Mouse (Mus musculus) retina, embryonic 14.5 days (tissue): ENCODE measurements around the gene Rnf157.
A peak's percentile ranks its signal among the peaks of the same experiment; 100 is the strongest.

Experiments
- DNase-seq: peaks from one replicate; pipeline ENCODE4 v3.0.0-alpha.2; 2015; ENCODE audit warnings: low spot score

Gene Rnf157

GRCm38 (mm10) chr11:116412904-116413630 is at the start of gene Rnf157:
Rnf157 (minus strand) TSS chr11:116413032.
- DNase-seq = peak; percentile 92

DNA sequence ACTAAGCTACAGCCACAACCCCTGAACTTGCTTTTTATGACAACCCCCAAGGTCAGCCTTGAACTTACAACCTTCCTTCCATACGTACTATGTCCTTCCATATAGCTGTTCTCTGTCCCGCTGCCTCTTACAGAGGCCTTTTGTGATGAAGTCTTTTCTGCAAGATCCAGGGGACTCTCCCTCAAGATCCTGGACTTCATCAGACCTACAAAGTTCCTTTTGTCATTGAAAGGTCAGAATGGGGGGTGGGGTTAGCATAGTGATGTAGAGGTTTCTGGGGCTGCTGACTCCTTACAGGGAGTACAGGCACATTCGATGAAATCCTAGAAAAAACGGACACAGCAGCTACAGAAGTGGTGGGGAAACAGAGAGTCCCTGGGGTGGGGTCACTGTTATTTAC is 47.0 kb upstream of the Rnf157 start:
- DNase-seq = no peak

DNA sequence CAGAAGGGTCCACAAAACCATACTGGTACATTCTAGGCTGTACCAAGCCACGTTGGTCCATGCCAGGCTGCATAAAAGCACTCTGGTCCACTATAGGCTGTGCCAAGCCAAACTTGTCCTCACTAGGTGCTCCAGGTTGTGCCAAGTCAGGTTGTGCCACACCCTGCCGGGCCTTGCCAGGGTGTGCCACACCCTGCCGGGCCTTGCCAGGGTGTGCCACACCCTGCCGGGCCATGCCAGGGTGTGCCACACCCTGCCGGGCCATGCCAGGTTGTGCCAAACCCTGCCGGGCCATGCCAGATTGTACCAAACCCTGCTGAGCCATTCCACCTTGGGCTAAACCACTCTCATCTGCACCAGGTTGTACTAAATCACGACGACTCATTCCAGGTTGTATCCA is 43.4 kb upstream of the Rnf157 start:
- no peak for DNase-seq

- no peak for DNase-seq
Observed at GRCm38 (mm10) chr11:116453889-116454288, 41.1 kb upstream of the Rnf157 start.

GRCm38 (mm10) chr11:116449341-116449740 is 36.5 kb upstream of the Rnf157 start:
- DNase-seq = no peak

- DNase-seq = no peak
Observed at GRCm38 (mm10) chr11:116447822-116448221, 35.0 kb upstream of the Rnf157 start.

DNA sequence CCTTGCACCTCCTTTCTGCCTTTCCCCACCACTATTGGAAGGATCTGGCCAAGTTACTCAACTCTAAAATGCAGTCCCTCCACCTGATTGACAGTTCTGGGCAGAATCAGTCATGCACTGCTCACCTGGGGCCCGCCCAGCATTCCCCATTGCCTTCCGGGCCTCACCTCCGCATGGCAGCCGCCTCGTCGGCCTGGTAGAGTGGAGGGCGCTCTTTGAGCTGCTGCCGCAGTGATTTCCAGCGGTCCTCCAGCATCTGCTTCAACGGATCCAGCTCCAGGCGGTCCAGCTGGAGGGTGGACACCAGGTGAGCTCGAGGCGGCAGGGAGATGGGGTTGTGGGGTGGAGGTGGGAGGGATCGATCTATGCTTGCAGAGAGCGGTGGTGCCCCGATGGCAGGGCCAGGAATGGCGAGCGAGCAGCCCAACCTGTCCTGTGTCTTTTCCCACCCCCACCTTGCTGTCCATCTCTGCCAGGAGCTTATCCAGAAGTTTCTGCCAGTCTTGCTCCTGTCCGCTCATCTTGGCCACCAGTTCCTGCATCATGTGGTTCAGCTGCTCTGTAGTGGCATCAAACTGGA is 33.6 kb upstream of the Rnf157 start:
- no peak for DNase-seq

GRCm38 (mm10) chr11:116445596-116446307 is 32.9 kb upstream of the Rnf157 start:
- peak; percentile 97 for DNase-seq

DNA sequence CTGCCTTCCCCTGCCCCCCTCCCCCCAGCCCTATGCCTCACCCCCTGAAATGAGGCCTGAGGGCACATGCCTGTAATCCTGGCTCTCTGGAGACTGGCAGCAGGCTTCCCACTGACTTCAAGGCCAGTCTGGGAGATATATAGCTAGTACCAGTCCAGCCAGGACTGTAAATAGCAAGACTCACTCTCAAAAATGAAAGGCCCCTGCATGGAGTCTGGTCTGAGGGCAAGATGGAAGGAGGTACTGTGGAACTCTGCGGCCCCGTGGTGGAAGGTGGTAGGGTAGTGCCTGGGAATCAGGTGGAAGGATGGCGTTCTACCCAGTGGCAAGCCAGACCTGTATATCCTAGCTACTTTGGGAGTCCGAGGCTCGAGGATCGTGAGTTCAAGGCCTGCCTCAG is 31.1 kb upstream of the Rnf157 start:
- DNase-seq = no peak

DNA sequence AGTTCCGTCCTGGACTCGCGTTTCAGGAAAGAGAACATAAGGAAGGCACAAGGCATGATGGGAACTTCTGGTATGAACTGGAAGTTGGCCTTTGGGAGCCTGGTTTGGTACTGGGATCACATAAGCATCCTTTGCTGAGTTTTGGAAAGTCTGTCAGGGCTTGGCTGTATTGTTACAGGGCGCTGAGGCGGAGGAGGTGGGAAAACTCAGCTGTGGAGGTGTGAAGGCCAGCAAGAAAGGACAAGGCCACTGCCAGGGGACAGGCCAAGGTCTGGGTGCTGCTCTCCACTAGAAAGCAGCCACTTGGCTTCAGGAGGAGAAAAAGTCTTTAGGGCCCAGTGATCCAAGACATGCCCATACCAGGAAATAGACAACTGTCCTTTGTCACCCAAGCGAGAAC is 30.5 kb upstream of the Rnf157 start:
- DNase-seq = no peak

- DNase-seq = no peak
Observed at GRCm38 (mm10) chr11:116442867-116443177, 30.0 kb upstream of the Rnf157 start.

- DNase-seq = no peak
Observed at GRCm38 (mm10) chr11:116442129-116442866, 29.5 kb upstream of the Rnf157 start.

GRCm38 (mm10) chr11:116440408-116441068 is 27.7 kb upstream of the Rnf157 start:
- DNase-seq = no peak

GRCm38 (mm10) chr11:116439269-116440240 is 26.7 kb upstream of the Rnf157 start:
- DNase-seq = no peak

DNA sequence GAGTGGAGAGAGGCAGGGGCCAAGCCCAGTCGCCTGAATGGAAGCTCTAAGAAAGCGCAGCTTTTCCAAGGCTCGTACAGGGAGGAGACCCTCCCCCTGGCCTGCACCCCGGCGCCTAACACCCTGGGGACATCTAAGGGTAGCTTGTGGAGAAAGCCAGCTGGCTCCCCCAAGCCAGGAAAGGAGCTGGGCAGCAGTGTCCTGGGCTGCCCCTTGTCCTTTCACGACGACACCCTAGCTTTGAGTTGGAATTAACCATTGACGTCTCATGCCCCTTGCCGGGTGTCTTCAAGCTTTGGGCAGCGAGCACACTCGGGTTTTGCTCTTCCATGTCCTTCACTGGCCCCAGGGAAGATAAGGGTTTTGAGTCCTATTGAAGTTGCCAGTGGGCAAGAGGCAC is 24.7 kb upstream of the Rnf157 start:
- DNase-seq = no peak

DNA sequence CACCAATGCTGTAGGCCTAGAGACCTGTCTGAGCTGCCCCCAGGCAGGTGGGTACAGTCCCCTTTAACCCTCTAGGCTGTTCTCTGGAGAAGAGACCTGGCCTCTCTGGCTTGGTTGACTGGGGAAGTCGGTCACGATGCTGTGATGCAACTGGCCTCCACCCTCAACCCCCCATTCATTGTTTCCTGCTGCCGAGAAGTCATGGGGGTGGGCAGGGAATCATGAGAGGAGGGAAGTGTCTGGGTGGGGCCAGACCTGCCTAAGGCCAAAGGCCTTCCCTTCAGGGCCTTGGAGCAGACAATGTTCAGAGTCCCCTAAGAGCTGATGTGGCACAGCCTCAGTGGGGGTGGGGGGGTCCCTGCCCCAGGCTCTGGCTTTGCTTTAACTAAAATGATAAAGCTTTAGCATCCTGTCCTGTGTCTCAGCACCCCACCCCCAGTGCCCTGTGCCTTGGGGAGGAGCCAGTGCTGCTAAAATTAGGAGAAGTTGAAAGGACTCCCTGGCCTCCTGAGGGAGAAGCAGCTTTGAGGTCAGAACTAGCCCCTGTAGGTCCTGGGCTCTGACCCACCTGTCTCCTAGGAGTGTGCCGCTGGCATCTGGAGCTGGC is 24.0 kb upstream of the Rnf157 start:
- no peak for DNase-seq

- DNase-seq = no peak
Observed at GRCm38 (mm10) chr11:116435992-116436724, 23.3 kb upstream of the Rnf157 start.

GRCm38 (mm10) chr11:116434967-116435752 is 22.3 kb upstream of the Rnf157 start:
- no peak for DNase-seq
